Comparison of ENCODE assay signal across 25 mouse cellular contexts in genomic region chr4:74043226-74043625, GRCm38 (mm10). TPM values are rescaled to one million over a fixed set of nuclear protein-coding genes. Genes with fewer than 3 reads are reported as not detected.
"Had no signal": no experiment of that assay in that cellular context is flagged by ENCODE, and none has a peak within 500 bp of the region (broad histone marks: within the 10 kb centered on the region; RNA-seq: fewer than 3 reads in every experiment).

No protein-coding gene starts in this region.

- H3K4me2 ChIP-seq: limb, embryonic 13.5 days; liver, embryonic 12.5 days; liver, embryonic 15.5 days; lung, embryonic 15.5 days; midbrain, embryonic 13.5 days; neural tube, embryonic 13.5 days; stomach, embryonic 15.5 days had no signal

- DNase-seq: kidney, adult 2 months; kidney, postnatal 36 days; liver; lung, adult 18-20 months; lung, postnatal 10 days; lung, postnatal 36 days; retina, postnatal 1 day; spleen, adult 18-20 months; thymus, postnatal 25 days had no signal

- H3K4me3 ChIP-seq: limb, embryonic 10.5 days; limb, embryonic 13.5 days; liver, embryonic 12.5 days; liver, embryonic 15.5 days; lung, embryonic 15.5 days; megakaryocyte, embryonic 14.5 days; midbrain, embryonic 10.5 days; midbrain, embryonic 13.5 days; myocyte; neural tube, embryonic 13.5 days; stomach, embryonic 15.5 days had no signal

- H3K27ac ChIP-seq: kidney, postnatal 0 days; limb, embryonic 10.5 days; limb, embryonic 13.5 days; liver, embryonic 12.5 days; liver, embryonic 15.5 days; lung, embryonic 15.5 days; midbrain, embryonic 10.5 days; midbrain, embryonic 13.5 days; neural tube, embryonic 13.5 days; stomach, embryonic 15.5 days had no signal

- H3K4me1 ChIP-seq: limb, embryonic 10.5 days; limb, embryonic 13.5 days; liver, embryonic 12.5 days; liver, embryonic 15.5 days; lung, embryonic 15.5 days; megakaryocyte, embryonic 14.5 days; midbrain, embryonic 10.5 days; midbrain, embryonic 13.5 days; neural tube, embryonic 13.5 days; stomach, embryonic 15.5 days had no signal

- H3K9me3 ChIP-seq: limb, embryonic 10.5 days; limb, embryonic 13.5 days; liver, embryonic 12.5 days; liver, embryonic 15.5 days; lung, embryonic 15.5 days; midbrain, embryonic 10.5 days; midbrain, embryonic 13.5 days; neural tube, embryonic 13.5 days; stomach, embryonic 15.5 days had no signal

- H3K36me3 ChIP-seq: limb, embryonic 10.5 days; limb, embryonic 13.5 days; liver, embryonic 12.5 days; liver, embryonic 15.5 days; lung, embryonic 15.5 days; midbrain, embryonic 10.5 days; midbrain, embryonic 13.5 days; stomach, embryonic 15.5 days had no signal

- ATAC-seq: intestine, postnatal 0 days; liver, embryonic 12.5 days; midbrain, embryonic 13.5 days; midbrain, embryonic 16.5 days had no signal

- H3K9ac ChIP-seq: limb, embryonic 13.5 days; liver, embryonic 12.5 days; liver, embryonic 15.5 days; lung, embryonic 15.5 days; midbrain, embryonic 13.5 days; neural tube, embryonic 13.5 days; stomach, embryonic 15.5 days had no signal

- H3K27me3 ChIP-seq: limb, embryonic 13.5 days; liver, embryonic 12.5 days; liver, embryonic 15.5 days; lung, embryonic 15.5 days; megakaryocyte, embryonic 14.5 days; midbrain, embryonic 13.5 days; neural tube, embryonic 13.5 days; stomach, embryonic 15.5 days had no signal

RNA-seq across cellular contexts. Expression of gene Frmd3, which starts 30.0 kb away (rescaled TPM):
- total RNA-seq: monocyte, adult 5-6 weeks; neutrophil, adult 5-6 weeks had no signal
- polyA plus RNA-seq: myocyte had no signal
